Mouse (Mus musculus): ENCODE results near the gene Gm9758. TPM values are rescaled to one million over a fixed set of nuclear protein-coding genes. Genes with fewer than 3 reads are reported as not detected.
"Not testable (repeated sequence)": the region's sequence is repeated elsewhere in the genome, so short reads cannot be mapped to it uniquely, and the experiment has no call there.

Gene Gm9758
- not detected in 2 replicates for polyA plus RNA-seq (2016; fragmentation: Nextera tagmentation; extraction: Ambion mirVana)

DNA sequence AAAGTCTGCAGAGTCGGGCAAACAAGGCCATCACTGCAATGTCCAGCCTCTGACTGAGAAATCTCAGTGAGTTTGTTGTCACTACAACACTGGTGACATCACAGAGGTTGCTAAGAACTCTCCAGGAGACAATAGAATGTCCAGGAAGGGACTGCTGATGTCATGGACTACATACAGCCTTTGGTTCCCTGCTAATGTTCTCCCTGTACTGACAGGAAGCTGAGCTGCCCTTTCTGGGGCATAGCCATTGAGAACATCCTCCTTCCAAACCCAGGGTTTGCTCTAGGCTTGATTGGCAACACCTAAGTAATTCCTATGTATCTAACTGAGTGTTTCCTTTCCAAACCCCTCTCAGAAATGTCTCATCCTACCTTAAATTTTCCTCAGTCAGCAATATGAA, at the start of gene Gm9758:
TSS of gene Gm9758 (minus strand) at position 101 of the 400 bp plus-strand sequence.
- not testable (repeated sequence) for H3K36me3 ChIP-seq; H3K27me3 ChIP-seq (ENCODE audit: low read depth, poor library complexity, severe bottlenecking); H3K9me3 ChIP-seq (replicated peaks); DNase-seq (ENCODE audit: low spot score); H3K4me1 ChIP-seq; H3K4me3 ChIP-seq; H3K27ac ChIP-seq
- WGBS, result 73% methylated on average over 1 of the region's 1 CpGs

DNA sequence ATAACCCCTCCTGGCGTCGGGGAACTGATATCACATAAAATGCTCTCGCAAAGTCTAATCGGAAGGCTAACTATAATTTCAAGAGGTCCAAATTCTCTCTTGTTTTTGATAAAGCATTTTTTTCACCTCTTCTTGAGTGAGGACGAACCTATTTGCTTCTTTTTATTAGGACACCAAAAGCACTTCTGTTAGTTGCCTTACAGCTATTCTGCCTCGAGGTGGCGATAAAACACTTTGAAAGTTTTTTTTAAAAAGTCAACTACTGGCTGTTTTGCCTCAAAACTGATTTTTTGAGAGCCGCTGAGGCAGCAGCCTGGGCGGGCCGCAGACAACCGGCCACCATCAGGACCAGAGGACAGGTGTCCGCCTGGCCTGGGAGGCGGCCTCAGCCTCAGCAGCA, 49.1 kb upstream of the Gm9758 start:
- H3K9me3 ChIP-seq (replicated peaks), result peaks cover 13% of the 10 kb centered on the region; the same call in 1 of the 2 replicates
- not testable (repeated sequence) for H3K4me3 ChIP-seq; H3K27ac ChIP-seq; H3K27me3 ChIP-seq (ENCODE audit: low read depth, poor library complexity, severe bottlenecking); H3K4me1 ChIP-seq; H3K36me3 ChIP-seq; DNase-seq (ENCODE audit: low spot score)
- 82% methylated on average over 13 of the region's 13 CpGs for WGBS

DNA sequence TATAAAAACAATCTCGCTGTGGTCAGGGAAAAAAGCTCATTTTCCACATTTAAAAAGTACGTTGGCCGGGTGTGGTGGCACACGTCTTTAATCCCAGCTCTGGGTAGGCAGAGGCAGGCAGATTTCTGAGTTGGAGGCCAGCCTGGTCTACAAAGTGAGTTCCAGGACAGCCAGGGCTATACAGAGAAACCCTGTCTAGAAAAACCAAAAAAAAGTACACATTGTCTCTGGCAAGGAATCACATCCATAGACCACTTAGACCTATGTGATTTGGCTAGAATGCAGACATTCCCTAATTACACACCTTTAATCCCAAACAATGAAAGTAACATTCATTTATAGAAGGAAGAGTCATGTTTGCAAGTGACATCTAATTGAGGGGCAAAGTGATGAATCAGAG, 46.8 kb upstream of the Gm9758 start:
- not testable (repeated sequence) for H3K36me3 ChIP-seq; H3K4me1 ChIP-seq; H3K4me3 ChIP-seq; H3K27ac ChIP-seq; DNase-seq (ENCODE audit: low spot score); H3K27me3 ChIP-seq (ENCODE audit: low read depth, poor library complexity, severe bottlenecking)
- peaks cover 16% of the 10 kb centered on the region; the same call in 1 of the 2 replicates for H3K9me3 ChIP-seq (replicated peaks)
- WGBS, result 83% methylated on average over 4 of the region's 4 CpGs

- WGBS, result 88% methylated on average over 1 of the region's 1 CpGs
- not testable (repeated sequence) for DNase-seq (ENCODE audit: low spot score); H3K4me3 ChIP-seq; H3K27me3 ChIP-seq (ENCODE audit: low read depth, poor library complexity, severe bottlenecking); H3K36me3 ChIP-seq; H3K4me1 ChIP-seq; H3K27ac ChIP-seq
- H3K9me3 ChIP-seq (replicated peaks), result peaks cover 21% of the 10 kb centered on the region
Measured at GRCm38 (mm10) chr5:14955928-14956706, 41.4 kb upstream of the Gm9758 start.

DNA sequence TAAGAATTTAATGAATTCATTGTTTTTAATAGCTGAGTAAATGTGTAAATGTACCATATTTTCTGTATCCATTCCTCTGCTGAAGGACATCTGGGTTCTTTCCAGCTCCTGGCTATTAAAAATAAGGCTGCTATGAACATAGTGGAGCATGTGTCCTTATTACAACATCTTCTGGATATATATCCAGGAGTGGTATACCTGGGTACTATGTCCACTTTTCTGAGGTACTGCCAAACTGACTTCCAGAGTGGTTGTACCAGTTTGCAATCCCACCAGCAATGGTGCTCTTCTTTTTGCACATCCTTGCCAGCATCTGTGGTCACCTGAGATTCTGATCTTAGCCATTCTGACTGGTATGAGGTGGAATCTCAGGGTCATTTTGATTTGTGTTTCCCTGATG, 38.9 kb upstream of the Gm9758 start:
- H3K36me3 ChIP-seq; H3K4me1 ChIP-seq; DNase-seq (ENCODE audit: low spot score); H3K4me3 ChIP-seq; H3K27me3 ChIP-seq (ENCODE audit: low read depth, poor library complexity, severe bottlenecking); H3K27ac ChIP-seq: not testable (repeated sequence)
- peaks cover 20% of the 10 kb centered on the region for H3K9me3 ChIP-seq (replicated peaks)

- not testable (repeated sequence) for DNase-seq (ENCODE audit: low spot score); H3K27me3 ChIP-seq (ENCODE audit: low read depth, poor library complexity, severe bottlenecking); H3K4me3 ChIP-seq; H3K4me1 ChIP-seq; H3K36me3 ChIP-seq; H3K27ac ChIP-seq
- H3K9me3 ChIP-seq (replicated peaks), result peaks cover 21% of the 10 kb centered on the region
- WGBS, result 78% methylated on average over 3 of the region's 3 CpGs
Measured at GRCm38 (mm10) chr5:14952749-14953148, 38.0 kb upstream of the Gm9758 start.

GRCm38 (mm10) chr5:14951822-14952221, 37.1 kb upstream of the Gm9758 start:
- not testable (repeated sequence) for H3K36me3 ChIP-seq; H3K4me1 ChIP-seq; H3K27me3 ChIP-seq (ENCODE audit: low read depth, poor library complexity, severe bottlenecking); H3K4me3 ChIP-seq; DNase-seq (ENCODE audit: low spot score); H3K27ac ChIP-seq
- H3K9me3 ChIP-seq (replicated peaks), result peaks cover 23% of the 10 kb centered on the region
- 72% methylated on average over 7 of the region's 7 CpGs for WGBS

GRCm38 (mm10) chr5:14947482-14948198, 32.9 kb upstream of the Gm9758 start:
- H3K4me3 ChIP-seq; DNase-seq (ENCODE audit: low spot score); H3K27me3 ChIP-seq (ENCODE audit: low read depth, poor library complexity, severe bottlenecking); H3K4me1 ChIP-seq; H3K27ac ChIP-seq; H3K9me3 ChIP-seq (replicated peaks); H3K36me3 ChIP-seq: not testable (repeated sequence)
- 58% methylated on average over 4 of the region's 4 CpGs for WGBS

DNA sequence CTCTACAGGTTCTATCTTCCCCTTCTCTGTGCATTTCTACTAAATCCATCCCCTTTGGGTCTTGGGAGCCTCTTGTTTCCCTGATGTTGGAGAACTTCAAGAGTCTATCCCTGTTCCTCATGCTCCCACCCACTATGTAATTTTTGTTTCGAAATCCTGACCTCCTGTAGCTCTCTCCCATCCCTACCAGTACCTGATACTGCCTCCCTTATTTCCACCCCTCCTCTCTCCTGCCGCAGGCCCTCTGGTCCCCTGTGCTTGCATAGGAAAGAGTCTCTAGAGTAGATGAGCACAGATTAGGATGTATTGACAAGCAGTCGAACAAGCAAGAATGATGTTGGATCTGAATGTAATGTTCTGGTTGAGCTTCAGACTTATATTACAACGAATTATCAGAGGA, 30.8 kb upstream of the Gm9758 start:
- H3K4me3 ChIP-seq; H3K4me1 ChIP-seq; H3K27ac ChIP-seq; DNase-seq (ENCODE audit: low spot score); H3K36me3 ChIP-seq; H3K9me3 ChIP-seq (replicated peaks); H3K27me3 ChIP-seq (ENCODE audit: low read depth, poor library complexity, severe bottlenecking): not testable (repeated sequence)
- 67% methylated on average over 4 of the region's 4 CpGs for WGBS

- DNase-seq (ENCODE audit: low spot score); H3K27me3 ChIP-seq (ENCODE audit: low read depth, poor library complexity, severe bottlenecking); H3K36me3 ChIP-seq; H3K4me1 ChIP-seq; H3K9me3 ChIP-seq (replicated peaks); H3K27ac ChIP-seq; H3K4me3 ChIP-seq: not testable (repeated sequence)
- 88% methylated on average over 1 of the region's 1 CpGs for WGBS
Measured at GRCm38 (mm10) chr5:14941043-14941442, 26.3 kb upstream of the Gm9758 start.

- not testable (repeated sequence) for H3K4me3 ChIP-seq
Measured at GRCm38 (mm10) chr5:14938329-14938728, 23.6 kb upstream of the Gm9758 start, which contains the start of gene Speer4e. Speer4e (minus strand) TSS chr5:14938429.

DNA sequence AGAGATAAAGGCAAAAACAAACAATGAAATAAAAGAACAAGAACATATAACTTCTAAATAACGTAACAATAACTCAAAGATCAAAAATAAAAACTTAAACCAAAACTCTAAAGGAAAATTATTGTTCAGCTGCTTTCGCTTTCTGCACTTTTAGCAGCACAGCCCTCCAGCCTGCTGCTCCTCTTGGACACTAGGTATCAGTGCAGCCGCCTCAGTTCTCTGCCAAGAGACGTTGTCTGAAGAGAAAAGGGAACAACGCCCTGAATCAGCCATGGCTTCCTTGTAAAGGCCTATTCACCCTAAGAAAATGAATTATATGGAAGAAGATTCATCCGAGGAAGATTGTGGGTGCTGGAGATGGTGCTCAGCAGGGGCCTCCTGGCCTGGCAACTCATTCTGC, 19.0 kb upstream of the Gm9758 start:
- 75% methylated on average over 5 of the region's 6 CpGs for WGBS
- not testable (repeated sequence) for H3K9me3 ChIP-seq (replicated peaks); DNase-seq (ENCODE audit: low spot score); H3K36me3 ChIP-seq; H3K4me3 ChIP-seq; H3K27me3 ChIP-seq (ENCODE audit: low read depth, poor library complexity, severe bottlenecking); H3K27ac ChIP-seq; H3K4me1 ChIP-seq

More at GRCm38 (mm10) chr5:14938329-14938728, 23.6 kb upstream of the Gm9758 start, which contains the start of gene Speer4e:
- H3K36me3 ChIP-seq; H3K27ac ChIP-seq; H3K9me3 ChIP-seq (replicated peaks); H3K27me3 ChIP-seq (ENCODE audit: low read depth, poor library complexity, severe bottlenecking); H3K4me1 ChIP-seq; DNase-seq (ENCODE audit: low spot score): not testable (repeated sequence)
- 63% methylated on average over 1 of the region's 1 CpGs for WGBS

- 31% methylated on average over 4 of the region's 4 CpGs for WGBS
- not testable (repeated sequence) for H3K27me3 ChIP-seq (ENCODE audit: low read depth, poor library complexity, severe bottlenecking); H3K9me3 ChIP-seq (replicated peaks); H3K27ac ChIP-seq; H3K4me1 ChIP-seq; DNase-seq (ENCODE audit: low spot score); H3K4me3 ChIP-seq; H3K36me3 ChIP-seq
Measured at GRCm38 (mm10) chr5:14927047-14927446, 12.3 kb upstream of the Gm9758 start.
